Mouse (Mus musculus) left cerebral cortex, postnatal 36 days (tissue): ENCODE measurements around the gene Il3ra. TPM values are rescaled to one million over a fixed set of nuclear protein-coding genes. Genes with fewer than 3 reads are reported as not detected.

Experiments used
- DNase-seq, 2 experiments: peaks; one replicate each; pipeline ENCODE4 v3.0.0; 2021 to 2022; ENCODE audit warnings: low spot score in 2 of 2, mixed read lengths in 1 of 2
- intact Hi-C: fragments of 180-260 bp; cut with DNase I; formaldehyde crosslinking; loops from one replicate; pipeline ENCODE4 v1.15.1; 2025
- total RNA-seq, 2 experiments: library from RNA; stranded (reverse); gene quantifications; 2 replicates each; pipeline ENCODE4 v1.2.3; 2021

Gene Il3ra
- total RNA-seq, 2 experiments from 2014 or later, result 3.6 to 3.9 TPM

DNA sequence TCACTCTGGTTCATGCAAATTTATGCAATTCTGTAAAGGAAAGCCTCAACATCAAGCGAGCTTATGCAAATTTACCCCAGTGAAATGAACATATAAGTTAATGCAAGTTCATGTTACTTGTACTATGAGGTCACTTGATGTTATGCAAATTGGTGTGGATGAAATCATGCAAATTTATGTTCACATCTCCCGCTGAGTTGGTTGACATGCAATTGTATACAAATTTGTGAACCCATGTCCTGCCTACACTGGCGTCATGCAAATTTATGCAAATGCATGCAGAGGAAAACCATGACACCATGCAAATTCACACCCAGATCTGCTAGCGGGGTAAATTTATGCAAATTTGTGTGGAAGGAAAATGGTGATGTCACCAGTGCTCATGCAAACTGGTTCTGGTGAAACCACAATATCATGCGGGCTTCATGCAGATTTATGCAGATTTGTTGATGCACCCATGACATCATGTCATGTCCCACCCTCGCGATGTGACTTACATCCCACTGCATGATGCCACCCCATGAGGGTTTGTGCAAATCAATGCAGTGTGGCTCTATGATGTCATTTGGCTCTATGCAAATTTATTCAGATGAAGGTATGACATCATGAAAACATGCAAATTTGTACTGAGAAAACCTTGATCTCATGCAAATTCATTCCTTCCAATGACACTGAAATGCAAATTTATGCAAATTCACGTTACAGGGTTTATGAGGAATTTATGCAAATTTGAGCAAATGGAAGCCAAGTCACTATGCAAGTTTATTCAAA is 7.8 kb downstream of the Il3ra start:
- no peak for DNase-seq
- intact Hi-C loops, result no loop called here

DNA sequence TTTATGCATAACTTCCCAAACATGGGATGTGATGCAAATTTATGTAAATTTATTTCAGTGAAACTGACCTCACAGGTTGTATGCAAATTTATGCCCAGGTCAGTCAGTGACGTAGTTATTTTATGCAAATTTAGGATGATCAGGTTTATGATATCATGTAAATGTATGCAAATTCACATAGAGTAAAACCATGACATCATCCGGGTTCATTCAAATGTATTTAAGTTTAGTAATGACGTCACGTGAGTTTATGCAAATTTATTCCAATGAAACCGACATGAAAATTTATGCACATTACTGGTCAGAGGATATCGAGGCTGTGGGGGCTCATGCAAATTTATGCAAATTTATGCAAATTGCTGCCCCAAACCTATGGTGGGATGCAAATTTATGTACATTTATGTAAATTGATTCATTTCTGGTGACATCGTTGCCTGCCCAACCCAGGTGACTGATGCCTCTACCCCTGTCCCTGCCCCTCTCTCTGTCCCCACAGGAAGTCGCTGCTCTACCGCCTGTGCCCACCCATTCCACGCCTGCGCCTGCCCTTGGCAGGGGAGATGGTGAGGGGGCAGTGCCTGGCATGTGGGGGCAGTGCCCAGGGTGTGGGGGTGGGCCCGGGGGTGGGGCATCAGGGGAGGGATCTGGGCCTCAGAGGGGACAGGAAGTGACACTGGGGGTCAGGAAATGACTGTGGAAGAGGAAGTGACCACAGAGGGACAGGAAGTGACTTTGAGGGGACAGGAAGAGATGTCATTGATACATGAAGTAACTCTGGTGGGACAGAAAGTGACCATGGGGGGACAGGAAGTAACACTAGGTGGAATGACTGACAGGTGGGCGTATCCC is 8.7 kb downstream of the Il3ra start:
- intact Hi-C loops, result no loop called here
- no peak for DNase-seq

DNA sequence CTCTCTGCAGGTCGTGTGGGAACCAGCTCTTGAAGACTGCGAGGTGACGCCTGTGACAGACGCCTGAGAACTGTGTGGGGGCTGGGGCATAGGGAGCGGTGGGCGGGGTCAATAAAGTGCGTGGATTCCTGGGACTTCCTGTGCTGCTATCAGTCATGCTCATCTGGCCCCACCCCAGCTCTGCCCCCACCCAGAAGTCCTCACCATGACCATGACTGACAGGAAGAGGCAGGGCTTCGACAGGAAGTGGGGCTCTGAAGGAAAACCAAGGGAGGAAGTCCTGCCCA is 9.2 kb downstream of the Il3ra start:
- intact Hi-C loops, result no loop called here
- no peak for DNase-seq

DNA sequence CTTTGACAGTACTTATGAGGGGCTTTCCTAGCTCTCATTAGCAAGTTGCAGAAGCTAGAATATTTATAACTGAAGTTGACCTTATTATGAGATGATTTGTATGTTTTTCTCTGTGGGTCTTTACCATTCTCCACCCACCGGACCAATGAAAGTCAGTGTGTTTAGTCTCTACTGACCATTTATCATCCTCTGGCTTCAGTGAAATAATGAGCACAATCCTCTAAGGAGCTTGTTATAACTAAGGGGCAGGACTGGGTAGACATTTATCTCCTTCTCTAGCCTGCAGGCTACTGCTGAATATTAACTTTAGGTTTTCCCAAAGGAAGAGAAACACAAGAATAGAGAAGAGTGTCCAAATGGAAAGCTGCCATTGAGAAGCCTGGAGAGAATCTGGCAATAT is 49.5 kb downstream of the Il3ra start:
- intact Hi-C loops, result no loop called here
- no peak for DNase-seq

DNA sequence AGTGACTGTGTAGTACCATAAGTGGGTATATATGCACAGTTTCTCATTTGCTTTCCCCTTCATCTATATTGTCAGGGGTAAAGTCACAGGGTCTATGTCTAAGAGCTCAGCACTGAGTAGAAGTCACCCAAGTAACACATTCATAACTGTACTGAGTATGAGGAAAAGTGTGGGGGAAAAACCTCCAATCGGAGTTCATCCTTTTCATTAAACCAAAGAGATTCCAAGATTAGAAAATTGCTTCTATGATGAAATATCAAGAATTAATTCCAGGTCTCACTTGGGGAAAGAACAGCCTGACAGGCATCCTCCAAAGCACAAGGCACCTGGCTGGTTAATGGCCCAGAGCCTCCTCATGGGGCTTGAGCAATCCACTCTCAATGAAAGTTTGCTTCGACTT is 54.9 kb downstream of the Il3ra start, which contains the start of gene Olfr721-ps1:
Olfr721-ps1 (plus strand) TSS at position 301 of the 400 bp plus-strand sequence.
- intact Hi-C loops, result no loop called here
- DNase-seq, result no peak

Other genes with a start within 250 kb of the Il3ra start
- gene Psmd6, start 225.3 kb upstream of the Il3ra start, total RNA-seq, result 100 to 1,000 TPM; 101 to 112 TPM
- gene Olfr720, start 159.4 kb upstream of the Il3ra start, total RNA-seq, result not detected
- not detected for gene Olfr31, start 23.4 kb upstream of the Il3ra start, total RNA-seq
- gene Olfr721-ps1, start 55.0 kb downstream of the Il3ra start, total RNA-seq, result not detected